7 mouse cellular contexts compared by ENCODE assay signal in the genomic region with DNA sequence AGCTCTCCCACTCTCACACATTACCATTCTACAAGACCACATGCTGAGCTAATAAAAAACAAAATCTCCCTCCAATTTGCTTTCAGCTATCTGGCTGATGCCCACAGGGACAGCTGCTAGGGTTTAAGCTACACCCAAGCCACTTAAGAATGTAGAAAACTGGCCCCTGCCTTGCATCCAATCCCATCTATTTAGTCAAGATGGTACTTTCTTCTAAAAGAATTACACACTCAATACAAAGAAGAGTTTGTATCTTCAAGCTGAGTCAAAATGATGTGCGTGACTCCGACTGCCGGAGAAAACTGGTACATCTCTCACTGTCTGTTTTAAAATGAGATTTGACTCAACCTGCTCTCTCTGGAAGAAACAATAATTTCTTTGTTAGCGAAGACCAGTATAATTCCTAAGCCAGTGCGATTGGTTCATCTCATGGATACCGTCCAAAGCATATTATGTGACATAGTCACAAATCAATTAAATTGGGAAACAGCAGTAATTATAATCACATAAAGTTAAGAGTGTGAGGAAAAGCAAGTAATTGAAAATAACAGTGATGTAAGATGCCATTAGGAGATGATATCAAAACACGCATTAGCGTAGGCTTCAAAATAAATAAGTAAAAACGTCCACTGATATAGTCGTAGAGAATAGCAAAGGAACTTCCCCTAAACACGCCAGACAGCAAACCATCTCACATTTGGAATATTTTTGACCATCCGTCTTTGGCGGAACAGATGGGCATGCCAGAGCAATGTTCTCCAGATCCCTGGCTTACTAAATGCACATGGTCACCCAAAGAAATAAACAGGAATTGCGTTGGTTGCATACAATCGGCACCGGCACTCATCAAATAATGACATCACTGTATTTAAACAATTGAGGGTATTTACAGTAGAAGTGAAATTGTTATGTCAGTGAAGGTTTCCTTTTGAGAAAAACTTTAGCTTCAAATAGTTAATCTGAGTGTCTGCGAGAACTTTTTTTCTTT. TPM values are rescaled to one million over a fixed set of nuclear protein-coding genes. Genes with fewer than 3 reads are reported as not detected.
DNase-seq lines count a peak whose midpoint lies in the region; ATAC-seq and TF ChIP-seq lines count a peak whose summit lies in the region.

No protein-coding gene starts in this region.

- H3ac ChIP-seq in C2C12 (ENCODE audit: control insufficient read depth, insufficient read length, low read depth): no peak overlapping the region

- peak overlapping the region; percentile 46 for H3K4me3 ChIP-seq in C2C12 (ENCODE audit: insufficient read depth, poor library complexity, severe bottlenecking)
- H3K4me3 ChIP-seq in hindbrain, embryonic 11.5 days (ENCODE audit: low read depth, low read length): peak overlapping the region; percentile 63

- H3K4me2 ChIP-seq in hindbrain, embryonic 11.5 days (replicated peaks; ENCODE audit: low read depth, low read length): peak overlapping the region; percentile 79

- H3K9ac ChIP-seq in hindbrain, embryonic 11.5 days (ENCODE audit: low read depth, low read length): no peak overlapping the region

- WGBS in hindbrain, embryonic 11.5 days: 39% methylated on average over 17 of the region's 17 CpGs

- H3K27ac ChIP-seq in hindbrain, embryonic 11.5 days (ENCODE audit: low read depth, low read length): no peak overlapping the region

- H3K79me3 ChIP-seq in C2C12 (ENCODE audit: low read depth): peaks cover 4% of the 10 kb centered on the region

- no peaks in the 10 kb centered on the region for H3K27me3 ChIP-seq in C2C12 (ENCODE audit: control insufficient read depth, insufficient read depth, insufficient read length)
- H3K27me3 ChIP-seq in hindbrain, embryonic 11.5 days (ENCODE audit: control insufficient read depth, insufficient read depth, low read length): no peaks in the 10 kb centered on the region

- no peak for ATAC-seq in hindbrain, embryonic 11.5 days (ENCODE audit: low FRiP score)
- no peak for ATAC-seq in megakaryocyte-erythroid progenitor cell, adult 5-6 weeks (replicated peaks; ENCODE audit: low FRiP score, low TSS enrichment, poor library complexity, severe bottlenecking)

- peak; percentile 28 for DNase-seq in MN1 (ENCODE audit: low spot score)
- DNase-seq in hindbrain, embryonic 11.5 days (ENCODE audit: low spot score): peak; percentile 29
- peak; percentile 11 for DNase-seq in lung, postnatal 14 days
- DNase-seq in right cerebral cortex, postnatal 36 days (ENCODE audit: low spot score in 2 of 2): no peak
- no peak for DNase-seq in frontal cortex, adult 2 months (ENCODE audit: extremely low spot score in 1 of 2, low spot score in 1 of 2)

- no peak for TF ChIP-seq CTCF in C2C12 (IDR thresholded peaks at IDR 0.05; ENCODE audit: control insufficient read depth, insufficient read depth, insufficient read length)

- H3K9me3 ChIP-seq in hindbrain, embryonic 11.5 days (ENCODE audit: control insufficient read depth, low read length): no peaks in the 10 kb centered on the region

- H3K79me2 ChIP-seq in C2C12 (ENCODE audit: control insufficient read depth, insufficient read depth): peaks cover 45% of the 10 kb centered on the region

- no peaks in the 10 kb centered on the region for H3K4me1 ChIP-seq in hindbrain, embryonic 11.5 days (replicated peaks; ENCODE audit: control insufficient read depth, insufficient read depth, low read length)

- H3K36me3 ChIP-seq in C2C12 (ENCODE audit: control insufficient read depth, insufficient read depth): no peaks in the 10 kb centered on the region
- H3K36me3 ChIP-seq in hindbrain, embryonic 11.5 days (ENCODE audit: control insufficient read depth, insufficient read depth, low read length): no peaks in the 10 kb centered on the region

TF ChIP-seq in C2C12, 6 proteins besides CTCF, POLR2A, EP300 and RAD21:
- TF ChIP-seq MYOD1 (IDR thresholded peaks at IDR 0.05; ENCODE audit: control insufficient read depth, insufficient read length, low read depth): peak; percentile 64
- TF ChIP-seq MYOG (IDR thresholded peaks at IDR 0.05; ENCODE audit: control insufficient read depth, extremely low read depth, insufficient read length): no peak
- no peak for TF ChIP-seq CEBPB (IDR thresholded peaks at IDR 0.05; ENCODE audit: low read depth)

RNA-seq across cellular contexts. Expression of a gene that starts 1.0 kb away (rescaled TPM):
- polyA plus RNA-seq in C2C12 (2012; fragmentation: generic; extraction: Trizol): 4.3 TPM
- polyA plus RNA-seq in hindbrain, embryonic 11.5 days (2014; fragmentation: Nextera tagmentation; extraction: Ambion mirVana): 35.6 and 40.2 TPM in 2 replicates
- not detected in 2 replicates for total RNA-seq in megakaryocyte-erythroid progenitor cell, adult 5-6 weeks (2014; fragmentation: Nextera tagmentation)
- total RNA-seq in megakaryocyte-erythroid progenitor cell, adult 5-6 weeks (2017): not detected in 2 replicates
- polyA plus RNA-seq in frontal cortex, adult 2 months (2012; rRNA removed): 0.40 and 0.62 TPM in 2 replicates

Comparison
In these comparisons a context has a peak if more than half of its experiments do, and no peak if none do; other contexts are left out.
1. DNase-seq: peak in MN1 (single experiment), hindbrain, embryonic 11.5 days (single experiment) and lung, postnatal 14 days (single experiment); none in right cerebral cortex, postnatal 36 days (0 of 2) and frontal cortex, adult 2 months (0 of 2).